Mouse (Mus musculus): Measurements from ENCODE around the gene Zswim1.
A peak's percentile ranks its signal among the peaks of the same experiment; 100 is the strongest.

The Zswim1 gene

DNA sequence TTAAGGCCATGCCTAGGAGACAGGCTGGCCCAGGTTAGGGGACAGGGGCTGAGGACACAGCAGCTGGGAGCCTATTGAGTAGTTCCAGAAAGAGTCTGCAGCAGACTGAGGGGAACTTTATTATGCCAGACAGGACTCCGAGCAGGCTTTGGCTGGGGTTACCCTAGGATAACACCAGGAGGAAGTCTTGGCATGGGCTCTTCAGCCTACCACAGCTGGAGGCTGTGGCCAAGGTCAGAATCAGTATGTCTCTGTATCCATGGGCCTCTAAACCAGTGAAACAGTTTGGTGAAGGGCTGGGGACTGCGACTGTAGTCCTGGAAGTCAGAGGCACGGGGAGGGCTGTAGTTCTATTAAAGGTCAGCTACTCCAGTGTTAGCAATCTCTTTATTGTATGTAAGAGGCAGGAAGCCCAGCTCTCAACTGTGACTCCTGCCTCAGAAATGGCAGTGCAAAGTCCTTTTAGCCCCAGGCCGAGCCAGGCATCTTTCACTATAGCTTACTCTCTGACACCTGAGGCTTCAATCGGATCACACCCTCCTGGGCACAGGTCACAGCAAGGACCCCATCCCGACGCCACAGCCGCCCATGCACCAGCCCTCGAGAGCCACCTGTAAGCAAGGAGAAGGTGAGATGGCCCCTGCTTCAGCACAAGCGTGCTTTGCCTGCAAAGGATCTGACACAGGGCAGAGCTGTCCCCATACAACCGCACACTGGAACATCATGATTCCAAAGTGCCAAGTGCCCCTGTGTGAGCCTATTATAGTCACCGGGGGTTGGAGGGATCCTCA is 29.9 kb upstream of the Zswim1 start:
- DNase-seq (ENCODE audit: low read depth, low spot score), result no peak

DNA sequence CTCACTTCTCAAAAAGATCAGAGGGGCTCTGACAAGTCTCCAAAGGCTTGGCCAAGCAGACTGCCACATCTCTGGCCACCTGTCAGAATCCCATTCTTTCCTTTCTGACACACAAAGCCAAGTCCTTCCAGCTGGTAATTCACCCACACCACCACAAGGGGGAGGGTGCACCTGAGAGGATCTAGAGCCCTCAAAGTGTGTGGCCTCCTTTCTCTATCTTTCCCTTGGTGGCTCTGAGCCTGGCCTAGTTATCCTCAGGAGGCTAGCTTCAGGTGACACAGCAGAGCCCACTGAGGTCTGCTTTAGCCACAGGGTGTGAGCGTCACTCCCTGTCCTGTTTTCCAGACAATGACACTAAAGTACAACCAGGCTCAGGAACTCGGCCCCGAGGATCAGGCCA is 29.2 kb upstream of the Zswim1 start:
- DNase-seq (ENCODE audit: low read depth, low spot score), result peak; percentile 86

DNA sequence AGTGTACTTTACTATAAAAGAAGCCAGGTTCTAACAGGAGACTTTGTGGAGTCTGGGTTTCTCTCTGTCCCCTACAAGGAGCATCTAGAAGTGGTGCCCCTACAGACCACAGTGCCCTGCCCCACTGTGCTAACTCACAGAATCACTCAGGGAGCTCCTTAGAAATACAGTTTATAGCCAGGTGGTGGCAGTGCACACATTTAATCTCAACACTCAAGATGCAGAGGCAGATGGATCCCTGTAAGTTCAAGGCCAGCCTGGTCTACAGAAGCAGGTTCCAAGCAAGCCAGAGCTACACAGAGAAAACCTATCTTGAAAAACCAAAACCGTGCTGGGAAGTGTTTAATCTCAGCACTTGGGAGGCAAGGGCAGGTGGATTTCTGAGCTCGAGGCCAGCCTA is 28.7 kb upstream of the Zswim1 start:
- peak; percentile 67 for DNase-seq (ENCODE audit: low read depth, low spot score)

DNA sequence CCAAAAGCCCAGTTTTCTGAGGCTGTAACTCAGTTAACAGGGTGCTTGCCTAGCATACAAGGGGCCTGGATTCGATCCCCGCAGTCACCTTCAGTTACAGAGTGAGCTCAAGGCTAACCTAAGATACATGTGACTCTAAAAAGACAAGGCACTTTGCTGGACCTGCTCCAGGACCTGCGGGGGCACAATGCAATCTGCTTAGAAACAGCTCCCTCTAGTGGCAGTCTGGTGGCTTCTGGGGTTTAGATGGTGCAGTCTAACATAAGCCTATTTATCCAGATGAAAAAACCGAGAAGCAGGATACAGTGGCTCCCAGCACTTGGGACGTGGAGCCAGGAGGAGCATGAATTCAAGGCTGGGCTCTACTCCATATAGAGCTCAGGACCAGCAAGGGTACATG is 28.2 kb upstream of the Zswim1 start:
- DNase-seq (ENCODE audit: low read depth, low spot score), result peak; percentile 97

DNA sequence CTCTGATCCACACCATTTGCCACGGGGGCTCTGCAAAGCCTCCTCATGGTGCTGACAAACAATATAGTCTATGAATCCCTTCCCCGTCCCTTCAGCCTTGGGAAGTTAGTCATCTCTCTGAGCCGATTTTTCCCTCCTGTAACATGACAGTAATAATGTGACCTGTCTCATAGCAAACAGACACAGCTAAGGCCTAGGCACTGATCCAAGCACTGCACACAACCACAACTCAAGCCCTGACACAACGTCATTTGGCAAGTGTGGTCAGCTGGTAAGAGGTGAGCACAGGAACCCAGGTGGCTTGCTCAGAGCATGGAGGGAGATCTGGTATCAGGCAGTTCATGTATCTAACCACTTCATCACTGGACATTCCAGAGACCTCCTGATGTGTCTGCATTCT is 26.6 kb upstream of the Zswim1 start:
- DNase-seq (ENCODE audit: low read depth, low spot score), result no peak

DNA sequence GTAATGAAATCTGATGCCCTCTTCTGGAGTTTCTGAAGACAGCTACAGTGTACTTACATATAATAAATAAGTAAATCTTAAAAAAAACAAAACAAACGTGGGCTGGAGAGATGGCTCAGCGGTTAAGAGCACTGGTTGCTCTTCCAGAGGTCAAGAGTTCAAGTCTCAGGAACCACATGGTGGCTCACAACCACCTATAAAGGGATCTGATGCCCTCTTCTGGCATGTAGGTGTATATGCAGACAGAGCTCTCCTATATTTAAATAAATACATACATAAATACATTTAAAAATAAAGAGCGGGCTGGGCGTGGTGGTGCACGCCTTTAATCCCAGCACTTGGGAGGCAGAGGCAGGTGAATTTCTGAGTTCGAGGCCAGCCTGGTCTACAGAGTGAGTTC is 23.9 kb upstream of the Zswim1 start:
- peak; percentile 74 for DNase-seq (ENCODE audit: low read depth, low spot score)

- DNase-seq (ENCODE audit: low read depth, low spot score), result no peak
These were observed 22.1 kb upstream of the Zswim1 start for GRCm38 (mm10) chr2:164800252-164801004.

DNA sequence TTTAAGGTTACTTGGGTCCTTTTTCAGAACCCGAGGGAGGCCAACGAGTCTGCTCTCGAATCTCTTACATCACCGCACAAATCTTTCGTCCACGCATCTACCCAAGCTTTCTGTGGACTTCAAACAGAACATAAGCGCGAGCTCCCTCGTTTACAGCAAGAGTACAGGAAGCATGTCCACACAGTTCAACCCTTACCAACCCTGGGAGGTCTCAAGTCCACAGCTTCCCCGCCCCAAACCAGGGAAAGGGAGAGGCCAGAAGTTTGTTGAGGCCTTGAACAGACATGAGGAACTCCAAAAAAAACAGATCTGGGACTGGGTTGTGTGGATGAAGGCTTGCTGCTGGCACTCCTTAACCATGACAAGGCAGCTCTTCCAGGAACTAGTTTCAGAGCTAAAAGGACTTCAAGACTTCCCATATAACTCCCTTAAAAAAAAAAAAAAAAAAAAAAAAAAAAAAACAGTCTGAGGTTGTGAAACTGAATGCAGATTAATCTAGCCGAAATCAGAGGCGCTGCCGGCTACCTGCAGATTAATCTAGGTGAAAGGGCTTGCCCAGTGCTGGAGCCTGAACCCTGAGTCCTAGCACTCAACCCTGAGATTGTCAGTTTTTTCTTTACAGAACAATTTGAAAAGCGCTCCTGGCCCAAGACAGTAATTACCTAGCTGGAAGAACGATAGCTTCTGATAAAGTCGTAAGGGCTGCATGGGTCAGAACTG is 19.1 kb upstream of the Zswim1 start:
- no peak for DNase-seq (ENCODE audit: low read depth, low spot score)

DNA sequence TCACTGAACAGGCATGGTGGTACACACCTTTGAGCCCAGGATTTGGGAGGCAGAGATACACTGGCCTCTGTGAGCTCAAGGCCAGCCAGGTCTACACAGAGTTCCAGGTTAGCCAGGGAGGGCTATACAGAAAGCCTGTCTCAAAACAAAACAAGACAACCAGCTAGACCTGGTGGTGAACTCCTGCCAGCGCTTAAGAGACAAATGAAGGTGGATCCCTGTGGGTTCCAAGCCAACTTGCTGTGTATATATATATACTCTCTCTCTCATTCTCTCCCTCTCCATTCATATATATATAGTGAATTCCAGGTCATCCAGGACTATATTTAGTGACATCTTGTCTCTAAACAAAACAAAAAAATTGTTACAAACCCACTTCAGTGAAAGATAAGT is 18.6 kb upstream of the Zswim1 start:
- peak; percentile 38 for DNase-seq (ENCODE audit: low read depth, low spot score)

GRCm38 (mm10) chr2:164804533-164805331 is 17.8 kb upstream of the Zswim1 start, which contains the start of the genes Acot8 and Zswim3:
Gene Acot8 (minus strand): TSS chr2:164804882.
Gene Zswim3 (plus strand): TSS chr2:164805098.
- DNase-seq (ENCODE audit: low read depth, low spot score), result peak; percentile 99

DNA sequence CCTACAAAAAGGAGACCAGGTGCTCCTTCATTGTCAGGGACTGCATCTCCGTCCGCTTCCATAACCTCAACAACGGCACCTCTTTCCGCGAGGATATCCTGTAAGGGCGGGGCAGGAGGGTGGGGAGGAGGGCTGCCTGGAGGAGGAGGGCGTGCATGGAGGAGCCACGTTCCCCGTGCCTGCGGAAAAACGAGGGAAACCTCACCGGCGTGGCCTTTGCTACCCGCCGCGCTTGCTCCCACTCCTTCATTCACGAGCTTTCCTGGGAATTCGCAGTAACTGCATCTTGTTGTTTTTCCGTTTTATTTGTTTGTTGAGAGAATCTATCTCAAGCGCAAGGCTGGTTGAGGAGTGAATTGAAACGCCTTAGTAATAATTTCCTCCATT is 17.2 kb upstream of the Zswim1 start:
- no peak for DNase-seq (ENCODE audit: low read depth, low spot score)

DNA sequence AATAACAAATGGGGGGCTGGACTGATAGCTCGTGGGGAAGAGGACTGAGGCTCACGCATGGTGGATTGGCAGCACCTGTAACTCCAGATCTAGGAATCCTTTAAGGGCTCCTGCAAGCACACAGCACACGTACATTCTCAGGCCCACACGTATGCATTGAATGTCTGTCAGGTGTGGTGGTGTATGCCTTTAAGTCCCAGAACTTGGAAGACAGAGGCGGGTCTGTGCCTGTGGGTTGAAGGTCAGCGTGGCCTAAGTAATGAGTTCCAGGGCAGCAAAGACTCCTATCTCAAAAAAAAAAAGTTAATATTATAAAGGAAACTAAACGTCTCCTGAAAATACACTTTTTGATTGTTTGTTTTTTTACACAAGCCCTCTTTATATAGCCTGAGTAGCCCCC is 15.9 kb upstream of the Zswim1 start:
- no peak for DNase-seq (ENCODE audit: low read depth, low spot score)

DNA sequence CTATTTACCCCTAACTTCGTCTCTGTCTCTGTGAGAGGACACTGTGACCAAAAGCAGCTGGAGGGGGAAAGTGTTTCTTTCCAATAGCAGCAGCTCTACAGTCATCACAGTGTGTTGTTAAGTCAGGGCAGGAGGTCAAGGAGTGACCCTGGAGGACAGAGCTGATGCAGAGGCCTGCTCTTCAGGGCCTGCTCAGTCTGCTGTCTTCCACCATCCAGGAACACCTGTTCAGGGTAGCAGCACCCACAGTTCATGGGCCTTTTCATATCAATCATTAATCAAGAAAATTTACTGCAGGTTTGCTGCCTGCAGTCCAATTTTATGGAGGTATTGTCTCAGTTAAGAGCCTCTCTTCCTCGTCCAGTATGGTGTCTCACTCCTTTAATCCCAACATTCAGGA is 8.9 kb upstream of the Zswim1 start:
- DNase-seq (ENCODE audit: low read depth, low spot score), result no peak

GRCm38 (mm10) chr2:164815348-164815747 is 7.1 kb upstream of the Zswim1 start:
- no peak for DNase-seq (ENCODE audit: low read depth, low spot score)

- no peak for DNase-seq (ENCODE audit: low read depth, low spot score)
These were observed 6.7 kb upstream of the Zswim1 start for GRCm38 (mm10) chr2:164815821-164816220.

GRCm38 (mm10) chr2:164817206-164817605 is 5.3 kb upstream of the Zswim1 start:
- peak; percentile 32 for DNase-seq (ENCODE audit: low read depth, low spot score)

DNA sequence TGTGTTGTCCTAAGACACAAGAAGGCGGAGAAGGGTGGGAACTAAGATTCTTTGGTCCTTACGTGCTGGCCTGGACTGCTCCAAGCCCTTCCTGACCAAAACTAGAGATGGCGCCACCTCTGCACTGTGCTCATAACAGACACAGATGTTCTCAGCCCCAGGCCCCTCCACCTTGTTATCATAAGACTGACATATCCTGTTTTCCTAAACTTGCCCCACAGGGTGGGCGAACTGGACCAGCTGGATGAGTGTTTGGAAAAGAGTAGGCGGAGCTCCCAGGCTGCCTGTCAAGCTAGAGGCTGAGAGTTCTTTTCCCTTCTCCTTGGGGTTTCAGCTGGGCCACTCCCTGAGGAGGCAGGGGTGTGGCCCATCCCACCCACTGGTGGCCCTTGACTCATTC is 4.8 kb upstream of the Zswim1 start:
- DNase-seq (ENCODE audit: low read depth, low spot score), result peak; percentile 55

- DNase-seq (ENCODE audit: low read depth, low spot score), result no peak
These were observed 1.4 kb upstream of the Zswim1 start for GRCm38 (mm10) chr2:164821060-164821459.

GRCm38 (mm10) chr2:164823181-164823585 is 697 bp downstream of the Zswim1 start:
- peak; percentile 81 for DNase-seq (ENCODE audit: low read depth, low spot score)

- DNase-seq (ENCODE audit: low read depth, low spot score), result no peak
These were observed 1.5 kb downstream of the Zswim1 start for GRCm38 (mm10) chr2:164823969-164824368.

GRCm38 (mm10) chr2:164825521-164825920 is 3.0 kb downstream of the Zswim1 start:
- no peak for DNase-seq (ENCODE audit: low read depth, low spot score)
